Mouse (Mus musculus) limb, embryonic 14.5 days (tissue): Measurements from ENCODE around the gene Sh3rf3. TPM values are rescaled to one million over a fixed set of nuclear protein-coding genes. Genes with fewer than 3 reads are reported as not detected.

ENCODE experiments used
- ATAC-seq: fragments of 200-750 bp; cut with Nextera tagmentation; 2 replicates; pipeline ENCODE4 v1.8.0; 2017; ENCODE audit warnings: low read depth, moderate number of reproducible peaks, moderate TSS enrichment; ENCODE audit not compliant: low FRiP score
- DNase-seq: peaks from one replicate; pipeline ENCODE4 v3.0.0-alpha.2; 2015; ENCODE audit warnings: low spot score
- H3K27ac ChIP-seq: fragments of 300-500 bp; sonication (generic); replicated peaks from 2 replicates; pipeline ENCODE4 v1.5.1; 2014; ENCODE audit warnings: low read depth, mild to moderate bottlenecking, low read length, moderate library complexity, mixed read lengths
- H3K27me3 ChIP-seq: fragments of 300-500 bp; sonication (generic); 2 replicates; pipeline ENCODE4 v1.6.1; 2014; ENCODE audit warnings: low read length, mixed read lengths; ENCODE audit not compliant: control insufficient read depth, insufficient read depth
- H3K36me3 ChIP-seq: fragments of 300-500 bp; sonication (generic); 2 replicates; pipeline ENCODE4 v1.6.1; 2014; ENCODE audit warnings: mild to moderate bottlenecking, low read length, moderate library complexity, mixed read lengths; ENCODE audit not compliant: control insufficient read depth, insufficient read depth
- H3K4me1 ChIP-seq: fragments of 300-500 bp; sonication (generic); 2 replicates; pipeline ENCODE4 v1.6.1; 2014; ENCODE audit warnings: antibody characterized with exemption, low read length, mixed read lengths; ENCODE audit not compliant: control insufficient read depth, insufficient read depth
- H3K4me2 ChIP-seq: fragments of 300-500 bp; sonication (generic); replicated peaks from 2 replicates; pipeline ENCODE4 v1.6.1; 2014; ENCODE audit warnings: low read depth, mild to moderate bottlenecking, low read length, moderate library complexity; ENCODE audit not compliant: severe bottlenecking
- H3K4me3 ChIP-seq: fragments of 300-500 bp; sonication (generic); replicated peaks from 2 replicates; pipeline ENCODE4 v1.5.1; 2014; ENCODE audit warnings: low read length
- H3K9ac ChIP-seq: fragments of 300-500 bp; sonication (generic); 2 replicates; pipeline ENCODE4 v1.6.1; 2014; ENCODE audit warnings: mild to moderate bottlenecking, low read depth, low read length, moderate library complexity; ENCODE audit not compliant: severe bottlenecking
- H3K9me3 ChIP-seq: fragments of 300-500 bp; sonication (generic); 2 replicates; pipeline ENCODE4 v1.6.1; 2016; ENCODE audit warnings: low read length; ENCODE audit not compliant: control insufficient read depth
- POLR2A ChIP-seq: fragments of 200-500 bp; IDR thresholded peaks from 2 replicates; pipeline ENCODE4 v1.8.0; 2012; ENCODE audit warnings: inconsistent platforms, mild to moderate bottlenecking, moderate library complexity, borderline replicate concordance; ENCODE audit not compliant: insufficient read depth, insufficient read length; ENCODE audit errors: extremely low read depth
- WGBS: fragments of 180-500 bp; shearing (Covaris S2); extraction: QIAGEN DNeasy Blood & Tissue Kit; methylation state at CpG from one replicate; pipeline ENCODE4 v1.1.7; 2014; 5-methylcytosine and 5-hydroxymethylcytosine counted together
- polyA plus RNA-seq, 2 experiments: library from polyadenylated mRNA; depleted of rRNA in 1 of 2; stranded (reverse) in 1 of 2; unstranded in 1 of 2; fragments of >200 nt; fragmentation: Nextera tagmentation in 1 of 2; extraction: Ambion mirVana in 1 of 2; gene quantifications; 2 replicates each; pipeline versions ENCODE4 v1.2.1 to v1.2.3; 2012 to 2014

The Sh3rf3 gene
- polyA plus RNA-seq, 2 experiments, result 2.6 to 4.0 TPM

- ATAC-seq, result no peak
- no peak for DNase-seq
- Histone ChIP-seq H3K9me3 (no peaks in the 10 kb centered on the region), H3K36me3 (no peaks in the 10 kb centered on the region), H3K4me3 (no peak overlapping the region), H3K27me3 (no peaks in the 10 kb centered on the region), H3K9ac (no peak overlapping the region), H3K4me1 (no peaks in the 10 kb centered on the region), H3K27ac (no peak overlapping the region), H3K4me2 (no peak overlapping the region)
- TF ChIP-seq POLR2A, result no peak
- WGBS, result 77% methylated on average over 8 of the region's 8 CpGs
Measured at GRCm38 (mm10) chr10:59105885-59106284, 292.7 kb downstream of the Sh3rf3 start.

GRCm38 (mm10) chr10:59106644-59107043, 293.5 kb downstream of the Sh3rf3 start:
- no peak overlapping the region for H3K9ac ChIP-seq
- DNase-seq (no peak), ATAC-seq (no peak)
- no peak overlapping the region for H3K4me2 ChIP-seq
- H3K9me3 ChIP-seq, result no peaks in the 10 kb centered on the region
- no peaks in the 10 kb centered on the region for H3K27me3 ChIP-seq
- TF ChIP-seq POLR2A, result no peak
- no peak overlapping the region for H3K4me3 ChIP-seq
- no peaks in the 10 kb centered on the region for H3K36me3 ChIP-seq
- 54% methylated on average over 3 of the region's 3 CpGs for WGBS
- H3K27ac ChIP-seq, result no peak overlapping the region
- no peaks in the 10 kb centered on the region for H3K4me1 ChIP-seq

DNA sequence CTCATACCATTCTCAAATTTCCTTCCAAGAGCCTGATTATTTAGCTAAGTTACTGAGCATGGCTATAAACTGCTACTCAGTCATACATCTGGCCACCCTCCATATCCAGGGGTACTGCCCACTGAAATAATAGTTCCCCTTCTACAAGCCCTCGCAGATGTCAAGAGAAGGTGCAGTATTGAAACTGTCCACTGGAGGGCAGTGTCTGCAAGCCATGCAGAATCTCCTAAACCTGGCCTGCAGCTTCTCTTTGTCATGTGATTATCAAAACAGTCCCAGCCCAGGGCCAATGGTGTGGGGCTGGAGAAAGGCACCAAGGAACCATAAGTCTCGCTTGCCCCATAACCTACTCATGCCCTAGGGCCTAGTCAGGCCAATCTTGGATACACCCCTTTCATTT, 295.9 kb downstream of the Sh3rf3 start:
- Histone ChIP-seq H3K4me3 (no peak overlapping the region), H3K9ac (no peak overlapping the region), H3K36me3 (no peaks in the 10 kb centered on the region), H3K4me1 (no peaks in the 10 kb centered on the region), H3K4me2 (no peak overlapping the region), H3K27me3 (no peaks in the 10 kb centered on the region), H3K9me3 (no peaks in the 10 kb centered on the region), H3K27ac (no peak overlapping the region)
- DNase-seq (peak; percentile 81), ATAC-seq (peak; percentile 47)
- TF ChIP-seq POLR2A, result no peak
- 32% methylated on average over 2 of the region's 2 CpGs for WGBS

GRCm38 (mm10) chr10:59110386-59110785, 297.2 kb downstream of the Sh3rf3 start:
- Histone ChIP-seq H3K27ac (no peak overlapping the region), H3K36me3 (no peaks in the 10 kb centered on the region), H3K9ac (no peak overlapping the region), H3K4me3 (no peak overlapping the region), H3K27me3 (no peaks in the 10 kb centered on the region), H3K9me3 (no peaks in the 10 kb centered on the region), H3K4me2 (no peak overlapping the region), H3K4me1 (no peaks in the 10 kb centered on the region)
- ATAC-seq (no peak), DNase-seq (no peak)
- TF ChIP-seq POLR2A, result no peak
- WGBS, result 96% methylated on average over 7 of the region's 7 CpGs

- no peak for TF ChIP-seq POLR2A
- H3K27me3 ChIP-seq, result no peaks in the 10 kb centered on the region
- no peak overlapping the region for H3K27ac ChIP-seq
- H3K9me3 ChIP-seq, result no peaks in the 10 kb centered on the region
- WGBS, result 93% methylated on average over 8 of the region's 8 CpGs
- no peak overlapping the region for H3K4me3 ChIP-seq
- DNase-seq (no peak), ATAC-seq (no peak)
- H3K36me3 ChIP-seq, result no peaks in the 10 kb centered on the region
- H3K4me1 ChIP-seq, result no peaks in the 10 kb centered on the region
- H3K9ac ChIP-seq, result no peak overlapping the region
- no peak overlapping the region for H3K4me2 ChIP-seq
Measured at GRCm38 (mm10) chr10:59112755-59113154, 299.6 kb downstream of the Sh3rf3 start.

GRCm38 (mm10) chr10:59113386-59113785, 300.2 kb downstream of the Sh3rf3 start:
- Histone ChIP-seq H3K9me3 (no peaks in the 10 kb centered on the region), H3K4me3 (no peak overlapping the region), H3K4me1 (no peaks in the 10 kb centered on the region), H3K36me3 (no peaks in the 10 kb centered on the region), H3K4me2 (no peak overlapping the region), H3K9ac (no peak overlapping the region), H3K27ac (no peak overlapping the region), H3K27me3 (no peaks in the 10 kb centered on the region)
- TF ChIP-seq POLR2A, result no peak
- WGBS, result 79% methylated on average over 9 of the region's 9 CpGs
- no peak for ATAC-seq
- no peak for DNase-seq
